Mouse (Mus musculus) spleen, adult 2 months (tissue): ENCODE measurements at regions not wholly inside any gene's neighbourhood (a gene's known extent, or its start where the extent isn't known, plus 50 kb on each side); places are given as distances from the start of the nearest gene placed in this dataset.

Source experiments
- DNase-seq, 2 experiments: peaks; one replicate each; pipeline versions ENCODE4 v3.0.0 to v3.0.0-alpha.2; 2012 to 2021; ENCODE audit warnings: low spot score in 2 of 2, low read depth in 1 of 2
- H3K27ac ChIP-seq: fragments of 200-500 bp; 2 replicates; pipeline ENCODE4 v1.5.1; 2012; ENCODE audit warnings: low read length, inconsistent platforms; ENCODE audit not compliant: insufficient read depth
- H3K27me3 ChIP-seq: fragments of 200-500 bp; 2 replicates; pipeline ENCODE4 v1.6.1; 2012; ENCODE audit warnings: mild to moderate bottlenecking, moderate library complexity, low read length, inconsistent platforms; ENCODE audit not compliant: control insufficient read depth, insufficient read depth
- H3K36me3 ChIP-seq: fragments of 200-500 bp; 2 replicates; pipeline ENCODE4 v1.6.1; 2012; ENCODE audit warnings: mild to moderate bottlenecking, low read length, inconsistent platforms; ENCODE audit not compliant: control insufficient read depth, insufficient read depth
- H3K4me1 ChIP-seq: fragments of 200-500 bp; 2 replicates; pipeline ENCODE4 v1.6.1; 2011; ENCODE audit warnings: inconsistent platforms; ENCODE audit not compliant: control insufficient read depth, insufficient read depth, insufficient read length
- H3K4me3 ChIP-seq: fragments of 200-500 bp; 2 replicates; pipeline ENCODE4 v1.5.1; 2011; ENCODE audit warnings: mild to moderate bottlenecking, inconsistent platforms; ENCODE audit not compliant: insufficient read depth, insufficient read length; ENCODE audit errors: extremely low read depth
- CTCF ChIP-seq: fragments of 200-500 bp; IDR thresholded peaks from 2 replicates; pipeline ENCODE4 v1.5.1; 2011; ENCODE audit warnings: mild to moderate bottlenecking, inconsistent platforms; ENCODE audit not compliant: insufficient read depth, insufficient read length, insufficient replicate concordance; ENCODE audit errors: extremely low read depth
- POLR2A ChIP-seq: fragments of 200-500 bp; IDR thresholded peaks from 2 replicates; pipeline ENCODE4 v1.6.1; 2011; ENCODE audit warnings: low read depth, low read length, inconsistent platforms
- WGBS: fragments of 180-500 bp; shearing (Covaris S2); methylation state at CpG from one replicate; pipeline ENCODE4 v1.1.7; 2018; 5-methylcytosine and 5-hydroxymethylcytosine counted together

GRCm38 (mm10) chr16:22708768-22709167 lies 51.7 kb upstream of the Dgkg start:
- no peaks in the 10 kb centered on the region for H3K36me3 ChIP-seq
- no peaks in the 10 kb centered on the region for H3K4me1 ChIP-seq
- no peaks in the 10 kb centered on the region for H3K27me3 ChIP-seq
- no peak overlapping the region for H3K27ac ChIP-seq
- no peak overlapping the region for H3K4me3 ChIP-seq
- WGBS: 73% methylated on average over 9 of the region's 9 CpGs
- TF ChIP-seq POLR2A: no peak
- TF ChIP-seq CTCF: no peak
- DNase-seq: no peak
